Mouse (Mus musculus) large intestine, adult 2 months (tissue): ENCODE data around the gene Nnat. TPM values are rescaled to one million over a fixed set of nuclear protein-coding genes. Genes with fewer than 3 reads are reported as not detected.

Experiments
- DNase-seq: peaks from one replicate; pipeline ENCODE4 v3.0.0-alpha.2; 2012; ENCODE audit warnings: low read depth, low spot score
- WGBS: fragments of 180-500 bp; shearing (Covaris S2); methylation state at CpG from one replicate; pipeline ENCODE4 v1.1.7; 2018; 5-methylcytosine and 5-hydroxymethylcytosine counted together
- polyA plus RNA-seq: library from polyadenylated mRNA; depleted of rRNA; stranded (reverse); fragments of >200 nt; gene quantifications from 2 replicates; pipeline ENCODE4 v1.2.3, GENCODE M21; 2012

Nnat gene
- polyA plus RNA-seq, 1 experiment, result 19.9 TPM

- DNase-seq, result no peak
These were observed 13.2 kb upstream of the Nnat start for GRCm38 (mm10) chr2:157546686-157547085.

- 63% methylated on average over 4 of the region's 4 CpGs for WGBS
- no peak for DNase-seq
These were observed 9.6 kb upstream of the Nnat start for GRCm38 (mm10) chr2:157550292-157550691.

GRCm38 (mm10) chr2:157552158-157552886 lies 7.6 kb upstream of the Nnat start:
- DNase-seq, result no peak

GRCm38 (mm10) chr2:157556074-157556698 lies 3.7 kb upstream of the Nnat start:
- 47% methylated on average over 5 of the region's 5 CpGs for WGBS
- no peak for DNase-seq

More at GRCm38 (mm10) chr2:157552158-157552886, 7.6 kb upstream of the Nnat start:
- WGBS, result 11% methylated on average over 10 of the region's 10 CpGs

- no peak for DNase-seq
- WGBS, result 78% methylated on average over 9 of the region's 9 CpGs
These were observed 1.8 kb upstream of the Nnat start for GRCm38 (mm10) chr2:157558051-157558450.

- 76% methylated on average over 6 of the region's 6 CpGs for WGBS
- no peak for DNase-seq
These were observed 1.4 kb upstream of the Nnat start for GRCm38 (mm10) chr2:157558520-157558919.

GRCm38 (mm10) chr2:157559440-157559839 lies 438 bp upstream of the Nnat start:
- DNase-seq, result no peak
- WGBS, result 76% methylated on average over 19 of the region's 19 CpGs

GRCm38 (mm10) chr2:157560302-157560701 lies 424 bp downstream of the Nnat start:
- DNase-seq, result no peak
- 55% methylated on average over 33 of the region's 33 CpGs for WGBS

GRCm38 (mm10) chr2:157561165-157561836 lies 1.4 kb downstream of the Nnat start:
- 44% methylated on average over 27 of the region's 27 CpGs for WGBS
- DNase-seq, result no peak

- 37% methylated on average over 2 of the region's 2 CpGs for WGBS
- no peak for DNase-seq
These were observed 3.2 kb downstream of the Nnat start for GRCm38 (mm10) chr2:157563031-157563430.

- DNase-seq, result no peak
- 33% methylated on average over 4 of the region's 4 CpGs for WGBS
These were observed 4.8 kb downstream of the Nnat start for GRCm38 (mm10) chr2:157564723-157565122.

- under 1% methylated on average over 13 of the region's 13 CpGs for WGBS
- no peak for DNase-seq
These were observed 5.6 kb downstream of the Nnat start for GRCm38 (mm10) chr2:157565446-157565845.

GRCm38 (mm10) chr2:157565898-157566259 lies 6.0 kb downstream of the Nnat start:
- WGBS, result under 1% methylated on average over 34 of the region's 35 CpGs
- DNase-seq, result no peak

GRCm38 (mm10) chr2:157566260-157566952 lies 6.5 kb downstream of the Nnat start:
- no peak for DNase-seq
- WGBS, result under 1% methylated on average over 36 of the region's 36 CpGs

- no peak for DNase-seq
- 75% methylated on average over 11 of the region's 11 CpGs for WGBS
These were observed 7.5 kb downstream of the Nnat start for GRCm38 (mm10) chr2:157567235-157567961.

GRCm38 (mm10) chr2:157568881-157569280 lies 9.0 kb downstream of the Nnat start:
- WGBS, result 65% methylated on average over 2 of the region's 2 CpGs
- no peak for DNase-seq

GRCm38 (mm10) chr2:157569796-157570485 lies 10.1 kb downstream of the Nnat start:
- no peak for DNase-seq
- WGBS, result 47% methylated on average over 9 of the region's 9 CpGs

GRCm38 (mm10) chr2:157571224-157571832 lies 11.4 kb downstream of the Nnat start, which contains the start of gene Blcap:
TSS of gene Blcap (minus strand) at chr2:157571274.
- WGBS, result 11% methylated on average over 6 of the region's 6 CpGs

GRCm38 (mm10) chr2:157572786-157573185 lies 12.9 kb downstream of the Nnat start:
- DNase-seq, result no peak
- 57% methylated on average over 2 of the region's 2 CpGs for WGBS

More at GRCm38 (mm10) chr2:157571224-157571832, 11.4 kb downstream of the Nnat start, which contains the start of gene Blcap:
- no peak for DNase-seq
